Mouse (Mus musculus) lung, postnatal 0 days (tissue): Measurements from ENCODE around the gene Gm5269.

Experiments
- CTCF ChIP-seq: IDR thresholded peaks from 2 replicates; pipeline ENCODE4 v1.5.1; 2016; ENCODE audit warnings: antibody characterized with exemption, mild to moderate bottlenecking
- EP300 ChIP-seq: IDR thresholded peaks from 2 replicates; pipeline ENCODE4 v1.6.1; 2016; ENCODE audit warnings: antibody characterized with exemption, mild to moderate bottlenecking, control low read depth

DNA sequence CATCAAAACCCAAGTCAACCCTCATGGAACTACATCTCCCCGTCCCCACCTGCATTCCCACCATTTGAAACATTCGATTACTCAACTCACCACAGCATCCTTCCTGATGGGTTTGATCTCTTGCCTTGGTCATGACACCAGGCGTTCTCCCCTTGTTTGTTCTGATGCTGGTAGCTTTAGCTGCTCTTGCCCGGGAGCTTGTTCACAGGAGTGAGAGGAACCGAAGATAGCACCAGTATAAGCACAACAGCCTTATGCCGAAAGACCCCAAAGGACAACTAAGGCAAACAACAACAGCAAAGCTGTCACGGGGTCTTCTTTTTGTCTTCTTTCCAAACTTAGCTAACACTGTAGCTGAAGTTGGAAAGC is 35.0 kb upstream of the Gm5269 start:
- TF ChIP-seq CTCF (no peak), EP300 (no peak)
